Mouse (Mus musculus) neural tube, embryonic 14.5 days (tissue): Measurements from ENCODE around the gene Itga3. TPM values are rescaled to one million over a fixed set of nuclear protein-coding genes. Genes with fewer than 3 reads are reported as not detected.

ENCODE experiments used
- ATAC-seq: fragments of 200-750 bp; cut with Nextera tagmentation; 2 replicates; pipeline ENCODE4 v1.8.0; 2017; ENCODE audit warnings: low read depth, mild to moderate bottlenecking, moderate TSS enrichment, moderate library complexity
- H3K27ac ChIP-seq: fragments of 300-500 bp; sonication (generic); 2 replicates; pipeline ENCODE4 v1.5.1; 2014; ENCODE audit warnings: low read depth, mild to moderate bottlenecking, control low read depth, low read length, moderate library complexity, mixed read lengths
- H3K27me3 ChIP-seq: fragments of 300-500 bp; sonication (generic); 2 replicates; pipeline ENCODE4 v1.6.1; 2014; ENCODE audit warnings: low read length; ENCODE audit not compliant: control insufficient read depth, insufficient read depth
- H3K36me3 ChIP-seq: fragments of 300-500 bp; sonication (generic); 2 replicates; pipeline ENCODE4 v1.6.1; 2014; ENCODE audit warnings: low read length, mixed read lengths; ENCODE audit not compliant: control insufficient read depth, insufficient read depth
- H3K4me1 ChIP-seq: fragments of 300-500 bp; sonication (generic); 2 replicates; pipeline ENCODE4 v1.6.1; 2014; ENCODE audit warnings: low read length; ENCODE audit not compliant: control insufficient read depth, insufficient read depth
- H3K4me2 ChIP-seq: fragments of 300-500 bp; sonication (generic); 2 replicates; pipeline ENCODE4 v1.6.1; 2014; ENCODE audit warnings: mild to moderate bottlenecking, low read depth, low read length, control low read depth
- H3K4me3 ChIP-seq: fragments of 300-500 bp; sonication (generic); 2 replicates; pipeline ENCODE4 v1.5.1; 2014; ENCODE audit warnings: low read depth, low read length, control low read depth, mixed read lengths
- H3K9ac ChIP-seq: fragments of 300-500 bp; sonication (generic); replicated peaks from 2 replicates; pipeline ENCODE4 v1.6.1; 2014; ENCODE audit warnings: low read depth, mild to moderate bottlenecking, control low read depth, low read length, mixed read lengths
- H3K9me3 ChIP-seq: fragments of 300-500 bp; sonication (generic); 2 replicates; pipeline ENCODE4 v1.6.1; 2016; ENCODE audit warnings: low read length; ENCODE audit not compliant: control insufficient read depth
- WGBS: fragments of 180-500 bp; shearing (Covaris S2); extraction: QIAGEN DNeasy Blood & Tissue Kit; methylation state at CpG from one replicate; pipeline ENCODE4 v1.1.7; 2014; 5-methylcytosine and 5-hydroxymethylcytosine counted together
- polyA plus RNA-seq: library from polyadenylated mRNA; unstranded; fragments of >200 nt; fragmentation: Nextera tagmentation; extraction: Ambion mirVana; gene quantifications from 2 replicates; pipeline ENCODE4 v1.2.1, GENCODE M21; 2014

Gene Itga3
- polyA plus RNA-seq, 1 experiment from 2014 or later = 13.8 TPM

GRCm38 (mm10) chr11:95086229-95086628, 9.6 kb upstream of the Itga3 start:
- Histone ChIP-seq H3K36me3 (no peaks in the 10 kb centered on the region), H3K4me1 (no peaks in the 10 kb centered on the region), H3K9ac (no peak overlapping the region), H3K9me3 (no peaks in the 10 kb centered on the region), H3K4me2 (no peak overlapping the region), H3K27me3 (peaks cover 2% of the 10 kb centered on the region; the same call in 1 of the 2 replicates), H3K27ac (no peak overlapping the region), H3K4me3 (no peak overlapping the region)
- 64% methylated on average over 5 of the region's 5 CpGs for whole genome bisulfite sequencing
- ATAC-seq = no peak

GRCm38 (mm10) chr11:95085710-95086109, 9.1 kb upstream of the Itga3 start:
- H3K9me3 ChIP-seq = no peaks in the 10 kb centered on the region
- H3K27me3 ChIP-seq = peaks cover 2% of the 10 kb centered on the region; the same call in 1 of the 2 replicates
- 21% methylated on average over 5 of the region's 5 CpGs for WGBS
- no peaks in the 10 kb centered on the region for H3K36me3 ChIP-seq
- no peak overlapping the region for H3K4me3 ChIP-seq
- H3K9ac ChIP-seq = no peak overlapping the region
- no peak overlapping the region for H3K27ac ChIP-seq
- no peak for ATAC-seq
- no peaks in the 10 kb centered on the region for H3K4me1 ChIP-seq
- no peak overlapping the region for H3K4me2 ChIP-seq

- ATAC-seq = no peak
- Histone ChIP-seq H3K36me3 (no peaks in the 10 kb centered on the region), H3K9ac (no peak overlapping the region), H3K4me1 (no peaks in the 10 kb centered on the region), H3K27me3 (peaks cover 2% of the 10 kb centered on the region; the same call in 1 of the 2 replicates), H3K27ac (no peak overlapping the region), H3K4me3 (no peak overlapping the region), H3K4me2 (no peak overlapping the region), H3K9me3 (no peaks in the 10 kb centered on the region)
- WGBS = 37% methylated on average over 5 of the region's 5 CpGs
These were observed 8.3 kb upstream of the Itga3 start for GRCm38 (mm10) chr11:95084811-95085382.

GRCm38 (mm10) chr11:95084175-95084574, 7.6 kb upstream of the Itga3 start:
- no peak for ATAC-seq
- Histone ChIP-seq H3K27ac (no peak overlapping the region), H3K27me3 (peaks cover 2% of the 10 kb centered on the region; the same call in 1 of the 2 replicates), H3K36me3 (no peaks in the 10 kb centered on the region), H3K4me3 (no peak overlapping the region), H3K4me1 (no peaks in the 10 kb centered on the region), H3K9me3 (no peaks in the 10 kb centered on the region), H3K9ac (no peak overlapping the region), H3K4me2 (no peak overlapping the region)
- WGBS = 35% methylated on average over 4 of the region's 4 CpGs

GRCm38 (mm10) chr11:95082896-95083295, 6.3 kb upstream of the Itga3 start:
- Histone ChIP-seq H3K27ac (no peak overlapping the region), H3K9me3 (no peaks in the 10 kb centered on the region), H3K4me2 (no peak overlapping the region), H3K4me1 (no peaks in the 10 kb centered on the region), H3K27me3 (peaks cover 5% of the 10 kb centered on the region), H3K36me3 (no peaks in the 10 kb centered on the region), H3K4me3 (no peak overlapping the region), H3K9ac (no peak overlapping the region)
- no peak for ATAC-seq
- WGBS = 92% methylated on average over 7 of the region's 7 CpGs

GRCm38 (mm10) chr11:95080783-95081182, 4.2 kb upstream of the Itga3 start:
- ATAC-seq = no peak
- Histone ChIP-seq H3K4me2 (no peak overlapping the region), H3K36me3 (no peaks in the 10 kb centered on the region), H3K4me3 (no peak overlapping the region), H3K4me1 (no peaks in the 10 kb centered on the region), H3K9me3 (no peaks in the 10 kb centered on the region), H3K27me3 (peaks cover 14% of the 10 kb centered on the region), H3K27ac (no peak overlapping the region), H3K9ac (no peak overlapping the region)
- WGBS = 80% methylated on average over 6 of the region's 6 CpGs

- no peak for ATAC-seq
- 86% methylated on average over 6 of the region's 6 CpGs for WGBS
- Histone ChIP-seq H3K27me3 (peaks cover 20% of the 10 kb centered on the region), H3K4me1 (no peaks in the 10 kb centered on the region; the same call in 1 of the 2 replicates), H3K36me3 (no peaks in the 10 kb centered on the region), H3K4me3 (no peak overlapping the region), H3K4me2 (no peak overlapping the region), H3K9ac (no peak overlapping the region), H3K27ac (no peak overlapping the region), H3K9me3 (no peaks in the 10 kb centered on the region)
These were observed 2.8 kb upstream of the Itga3 start for GRCm38 (mm10) chr11:95079256-95079875.

GRCm38 (mm10) chr11:95077956-95078355, 1.4 kb upstream of the Itga3 start:
- Histone ChIP-seq H3K27me3 (peaks cover 23% of the 10 kb centered on the region), H3K36me3 (no peaks in the 10 kb centered on the region), H3K4me1 (no peaks in the 10 kb centered on the region; the same call in 1 of the 2 replicates), H3K27ac (no peak overlapping the region), H3K4me3 (no peak overlapping the region), H3K9me3 (no peaks in the 10 kb centered on the region), H3K9ac (no peak overlapping the region), H3K4me2 (no peak overlapping the region)
- ATAC-seq = no peak
- 66% methylated on average over 7 of the region's 7 CpGs for WGBS

- H3K36me3 ChIP-seq = no peaks in the 10 kb centered on the region
- WGBS = under 1% methylated on average over 42 of the region's 42 CpGs
- ATAC-seq = peak; percentile 69
- H3K9ac ChIP-seq = peak overlapping the region; percentile 70
- H3K27me3 ChIP-seq = peaks cover 21% of the 10 kb centered on the region
- H3K4me2 ChIP-seq = peak overlapping the region; percentile 80
- peak overlapping the region; percentile 64 for H3K4me3 ChIP-seq
- no peaks in the 10 kb centered on the region; the same call in 1 of the 2 replicates for H3K4me1 ChIP-seq
- no peaks in the 10 kb centered on the region for H3K9me3 ChIP-seq
- peak overlapping the region; percentile 52; the same call in 1 of the 2 replicates for H3K27ac ChIP-seq
These were observed 513 bp downstream of the Itga3 start for GRCm38 (mm10) chr11:95076041-95076535.
